Mouse (Mus musculus) naive thymus-derived CD4-positive, alpha-beta T cell, adult 5 months (primary cell): ENCODE measurements around the gene Nadk. TPM values are rescaled to one million over a fixed set of nuclear protein-coding genes. Genes with fewer than 3 reads are reported as not detected.

ENCODE experiments used
- polyA plus RNA-seq: library from polyadenylated mRNA; unstranded; fragments of 100-300 nt; shearing (Covaris generic); gene quantifications from one replicate; pipeline ENCODE4 v1.2.1, GENCODE M21; 2017

Gene Nadk
- 101 TPM for polyA plus RNA-seq

DNA sequence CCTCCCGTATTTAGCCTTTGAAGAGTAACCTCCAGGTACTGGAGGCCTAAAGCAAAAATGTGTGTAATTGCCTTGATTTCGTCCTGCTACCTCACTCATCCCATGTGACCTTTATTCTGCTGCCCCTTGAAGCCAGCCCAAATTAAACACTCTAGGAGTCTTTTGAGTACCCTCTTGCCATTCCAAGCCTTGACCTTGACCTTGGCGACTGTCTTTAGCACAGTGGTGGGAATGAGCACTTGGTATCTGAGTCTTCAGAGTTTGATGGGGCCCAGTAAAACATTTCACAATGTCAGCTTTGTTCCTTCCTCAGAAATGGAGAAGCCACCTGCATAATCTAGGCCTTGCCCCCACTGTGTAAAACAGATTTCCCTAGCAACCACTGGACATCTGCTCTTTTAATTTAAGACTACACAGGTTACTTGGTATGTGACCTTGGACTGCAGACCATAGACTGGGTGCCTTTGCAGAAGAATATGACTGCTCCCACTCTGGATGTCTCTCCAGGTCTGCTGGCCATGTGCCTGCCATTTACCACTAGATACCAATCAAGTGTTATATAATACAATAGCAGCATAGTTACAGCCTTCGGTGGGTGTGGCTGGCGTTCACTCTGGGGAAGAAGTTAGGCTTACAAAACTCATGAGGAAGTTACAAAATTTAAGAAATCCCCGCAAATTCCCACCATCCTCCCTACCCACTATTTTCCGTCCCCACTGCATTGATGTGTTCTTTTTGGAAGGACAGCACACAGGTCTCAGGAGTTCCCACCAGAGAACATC lies at the start of gene Nadk:
Gene Nadk (plus strand): TSS at position 718 of the 782 bp plus-strand sequence.

GRCm38 (mm10) chr4:155601091-155601996 lies 39.2 kb downstream of the Nadk start, which contains the start of gene Slc35e2:
Gene Slc35e2, plus strand, starts transcription at chr4:155601416.

GRCm38 (mm10) chr4:155624338-155625291 lies 62.4 kb downstream of the Nadk start, which contains the start of gene Cdk11b:
Gene Cdk11b, plus strand, starts transcription at chr4:155624854.

Other genes with a start within 250 kb of the Nadk start
- 29.2 TPM for gene Prkcz, start 201.0 kb upstream of the Nadk start, polyA plus RNA-seq
- gene Gabrd, start 164.3 kb upstream of the Nadk start, polyA plus RNA-seq = 0.37 TPM
- gene Cfap74, start 153.2 kb upstream of the Nadk start, polyA plus RNA-seq = 4.7 TPM
- gene Tmem52, start 93.3 kb upstream of the Nadk start, polyA plus RNA-seq = not detected
- gene Gnb1, start 71.0 kb upstream of the Nadk start, polyA plus RNA-seq = 416 TPM
- 25.7 TPM for gene Slc35e2, start 39.0 kb downstream of the Nadk start, polyA plus RNA-seq
- 317 TPM for gene Cdk11b, start 62.5 kb downstream of the Nadk start, polyA plus RNA-seq
- not detected for gene Gm10563, start 83.0 kb downstream of the Nadk start, polyA plus RNA-seq
- not detected for gene Mmp23, start 91.0 kb downstream of the Nadk start, polyA plus RNA-seq
- gene Mib2, start 106.8 kb downstream of the Nadk start, polyA plus RNA-seq = 55.2 TPM
- gene Fndc10, start 132.0 kb downstream of the Nadk start, polyA plus RNA-seq = 13.4 TPM
- gene Ssu72, start 142.4 kb downstream of the Nadk start, polyA plus RNA-seq = 96.5 TPM
- 0.57 TPM for gene Tmem240, start 172.4 kb downstream of the Nadk start, polyA plus RNA-seq
- 104 TPM for gene Atad3a, start 198.7 kb downstream of the Nadk start, polyA plus RNA-seq
- not detected for gene Vwa1, start 212.3 kb downstream of the Nadk start, polyA plus RNA-seq
- not detected for gene Tmem88b, start 223.5 kb downstream of the Nadk start, polyA plus RNA-seq
- not detected for gene Ankrd65, start 228.1 kb downstream of the Nadk start, polyA plus RNA-seq
- 62.8 TPM for gene Mrpl20, start 240.5 kb downstream of the Nadk start, polyA plus RNA-seq